Mouse (Mus musculus): ENCODE results near the gene Ccn5. TPM values are rescaled to one million over a fixed set of nuclear protein-coding genes. Genes with fewer than 3 reads are reported as not detected.

Gene Ccn5
- total RNA-seq (2014; fragmentation: Nextera tagmentation) (not detected in 2 replicates), total RNA-seq (2017) (not detected in 2 replicates), polyA plus RNA-seq (2012) (not detected in 2 replicates)

- Histone ChIP-seq H3K9me3 (replicated peaks) (no peaks in the 10 kb centered on the region), H3K36me3 (replicated peaks) (no peaks in the 10 kb centered on the region), H3K4me1 (ENCODE audit: insufficient read depth, low read depth, low read length) (no peaks in the 10 kb centered on the region), H3K4me3 (ENCODE audit: low read depth, low read length) (no peak within 1 kb of the TSS), H3K27me3 (ENCODE audit: insufficient read depth, low read length) (peaks cover 5% of the 10 kb centered on the region; the same call in 1 of the 2 replicates)
- ATAC-seq (ENCODE audit: extremely low read depth, insufficient number of reproducible peaks, low FRiP score, poor library complexity, severe bottlenecking), result no peak
- no peak for TF ChIP-seq GATA1 (IDR thresholded peaks at IDR 0.05; ENCODE audit: borderline replicate concordance, low read length)
- TF ChIP-seq TAL1 (conservative IDR thresholded peaks at IDR 0.05; ENCODE audit: low read depth, low read length), result no peak
- TF ChIP-seq GATA2 (IDR thresholded peaks at IDR 0.05; ENCODE audit: borderline replicate concordance, low read depth, low read length), result no peak
- TF ChIP-seq POLR2AphosphoS5 (IDR thresholded peaks at IDR 0.05; ENCODE audit: insufficient replicate concordance, low read depth, low read length), result no peak
- TF ChIP-seq CTCF (IDR thresholded peaks at IDR 0.05; ENCODE audit: low read depth, low read length), result no peak
- no peak for DNase-seq (ENCODE audit: low spot score)
These were observed at the start of gene Ccn5 for GRCm38 (mm10) chr2:163820607-163821006. Ccn5 (plus strand) TSS chr2:163820861.

- ATAC-seq (ENCODE audit: extremely low read depth, insufficient number of reproducible peaks, low FRiP score, poor library complexity, severe bottlenecking) (no peak), DNase-seq (ENCODE audit: low spot score) (no peak)
- Histone ChIP-seq H3K36me3 (replicated peaks) (no peaks in the 10 kb centered on the region), H3K27me3 (ENCODE audit: insufficient read depth, low read length) (no peaks in the 10 kb centered on the region; the same call in 1 of the 2 replicates), H3K4me1 (ENCODE audit: insufficient read depth, low read depth, low read length) (no peaks in the 10 kb centered on the region), H3K9me3 (replicated peaks) (no peaks in the 10 kb centered on the region), H3K4me3 (ENCODE audit: low read depth, low read length) (no peak overlapping the region)
- TF ChIP-seq TAL1 (conservative IDR thresholded peaks at IDR 0.05; ENCODE audit: low read depth, low read length), result no peak
- no peak for TF ChIP-seq GATA2 (IDR thresholded peaks at IDR 0.05; ENCODE audit: borderline replicate concordance, low read depth, low read length)
- TF ChIP-seq CTCF (IDR thresholded peaks at IDR 0.05; ENCODE audit: low read depth, low read length), result no peak
- no peak for TF ChIP-seq GATA1 (IDR thresholded peaks at IDR 0.05; ENCODE audit: borderline replicate concordance, low read length)
- TF ChIP-seq POLR2AphosphoS5 (IDR thresholded peaks at IDR 0.05; ENCODE audit: insufficient replicate concordance, low read depth, low read length), result no peak
These were observed 44.0 kb upstream of the Ccn5 start for GRCm38 (mm10) chr2:163776661-163777060.

GRCm38 (mm10) chr2:163777061-163777460, 43.6 kb upstream of the Ccn5 start:
- no peak for TF ChIP-seq GATA1 (IDR thresholded peaks at IDR 0.05; ENCODE audit: borderline replicate concordance, low read length)
- TF ChIP-seq POLR2AphosphoS5 (IDR thresholded peaks at IDR 0.05; ENCODE audit: insufficient replicate concordance, low read depth, low read length), result no peak
- no peak for TF ChIP-seq CTCF (IDR thresholded peaks at IDR 0.05; ENCODE audit: low read depth, low read length)
- no peak for TF ChIP-seq GATA2 (IDR thresholded peaks at IDR 0.05; ENCODE audit: borderline replicate concordance, low read depth, low read length)
- no peak for TF ChIP-seq TAL1 (conservative IDR thresholded peaks at IDR 0.05; ENCODE audit: low read depth, low read length)

GRCm38 (mm10) chr2:163778896-163779295, 41.8 kb upstream of the Ccn5 start:
- H3K4me1 ChIP-seq (ENCODE audit: insufficient read depth, low read depth, low read length), result no peaks in the 10 kb centered on the region
- H3K27me3 ChIP-seq (ENCODE audit: insufficient read depth, low read length), result no peaks in the 10 kb centered on the region; the same call in 1 of the 2 replicates
- no peaks in the 10 kb centered on the region for H3K36me3 ChIP-seq (replicated peaks)
- no peak overlapping the region for H3K4me3 ChIP-seq (ENCODE audit: low read depth, low read length)
- DNase-seq (ENCODE audit: low spot score), result no peak
- no peak for ATAC-seq (ENCODE audit: extremely low read depth, insufficient number of reproducible peaks, low FRiP score, poor library complexity, severe bottlenecking)
- H3K9me3 ChIP-seq (replicated peaks), result no peaks in the 10 kb centered on the region
- no peak for TF ChIP-seq GATA2 (IDR thresholded peaks at IDR 0.05; ENCODE audit: borderline replicate concordance, low read depth, low read length)
- TF ChIP-seq GATA1 (IDR thresholded peaks at IDR 0.05; ENCODE audit: borderline replicate concordance, low read length), result no peak
- TF ChIP-seq CTCF (IDR thresholded peaks at IDR 0.05; ENCODE audit: low read depth, low read length), result no peak
- no peak for TF ChIP-seq TAL1 (conservative IDR thresholded peaks at IDR 0.05; ENCODE audit: low read depth, low read length)
- TF ChIP-seq POLR2AphosphoS5 (IDR thresholded peaks at IDR 0.05; ENCODE audit: insufficient replicate concordance, low read depth, low read length), result no peak

More at GRCm38 (mm10) chr2:163777061-163777460, 43.6 kb upstream of the Ccn5 start:
- Histone ChIP-seq H3K36me3 (replicated peaks) (no peaks in the 10 kb centered on the region), H3K4me3 (ENCODE audit: low read depth, low read length) (no peak overlapping the region), H3K27me3 (ENCODE audit: insufficient read depth, low read length) (no peaks in the 10 kb centered on the region; the same call in 1 of the 2 replicates), H3K9me3 (replicated peaks) (no peaks in the 10 kb centered on the region), H3K4me1 (ENCODE audit: insufficient read depth, low read depth, low read length) (no peaks in the 10 kb centered on the region)
- no peak for DNase-seq (ENCODE audit: low spot score)
- no peak for ATAC-seq (ENCODE audit: extremely low read depth, insufficient number of reproducible peaks, low FRiP score, poor library complexity, severe bottlenecking)

- DNase-seq (ENCODE audit: low spot score) (no peak), ATAC-seq (ENCODE audit: extremely low read depth, insufficient number of reproducible peaks, low FRiP score, poor library complexity, severe bottlenecking) (no peak)
- H3K27me3 ChIP-seq (ENCODE audit: insufficient read depth, low read length), result peaks cover 5% of the 10 kb centered on the region
- no peaks in the 10 kb centered on the region for H3K9me3 ChIP-seq (replicated peaks)
- no peaks in the 10 kb centered on the region for H3K4me1 ChIP-seq (ENCODE audit: insufficient read depth, low read depth, low read length)
- no peak overlapping the region for H3K4me3 ChIP-seq (ENCODE audit: low read depth, low read length)
- H3K36me3 ChIP-seq (replicated peaks), result no peaks in the 10 kb centered on the region
- TF ChIP-seq GATA2 (IDR thresholded peaks at IDR 0.05; ENCODE audit: borderline replicate concordance, low read depth, low read length), result no peak
- TF ChIP-seq TAL1 (conservative IDR thresholded peaks at IDR 0.05; ENCODE audit: low read depth, low read length), result no peak
- TF ChIP-seq CTCF (IDR thresholded peaks at IDR 0.05; ENCODE audit: low read depth, low read length), result no peak
- no peak for TF ChIP-seq GATA1 (IDR thresholded peaks at IDR 0.05; ENCODE audit: borderline replicate concordance, low read length)
- no peak for TF ChIP-seq POLR2AphosphoS5 (IDR thresholded peaks at IDR 0.05; ENCODE audit: insufficient replicate concordance, low read depth, low read length)
These were observed 37.3 kb upstream of the Ccn5 start for GRCm38 (mm10) chr2:163783368-163783767.

GRCm38 (mm10) chr2:163783901-163784300, 36.8 kb upstream of the Ccn5 start:
- H3K4me3 ChIP-seq (ENCODE audit: low read depth, low read length), result no peak overlapping the region
- no peaks in the 10 kb centered on the region for H3K36me3 ChIP-seq (replicated peaks)
- H3K4me1 ChIP-seq (ENCODE audit: insufficient read depth, low read depth, low read length), result no peaks in the 10 kb centered on the region
- H3K27me3 ChIP-seq (ENCODE audit: insufficient read depth, low read length), result peaks cover 5% of the 10 kb centered on the region
- ATAC-seq (ENCODE audit: extremely low read depth, insufficient number of reproducible peaks, low FRiP score, poor library complexity, severe bottlenecking) (no peak), DNase-seq (ENCODE audit: low spot score) (no peak)
- TF ChIP-seq GATA2 (IDR thresholded peaks at IDR 0.05; ENCODE audit: borderline replicate concordance, low read depth, low read length) (no peak), TAL1 (conservative IDR thresholded peaks at IDR 0.05; ENCODE audit: low read depth, low read length) (no peak), GATA1 (IDR thresholded peaks at IDR 0.05; ENCODE audit: borderline replicate concordance, low read length) (no peak), POLR2AphosphoS5 (IDR thresholded peaks at IDR 0.05; ENCODE audit: insufficient replicate concordance, low read depth, low read length) (no peak), CTCF (IDR thresholded peaks at IDR 0.05; ENCODE audit: low read depth, low read length) (no peak)
- no peaks in the 10 kb centered on the region for H3K9me3 ChIP-seq (replicated peaks)

Measured in G1E (cell line).